Mouse (Mus musculus) CD4-positive, CD25-positive, alpha-beta regulatory T cell, adult 4 months (primary cell): ENCODE results near the gene Wwc2. TPM values are rescaled to one million over a fixed set of nuclear protein-coding genes. Genes with fewer than 3 reads are reported as not detected.

Experiments
- ATAC-seq: one replicate; pipeline ENCODE4 v1.8.0; 2017
- polyA plus RNA-seq, 2 experiments: library from polyadenylated mRNA; unstranded; fragments of 100-300 nt; shearing (Covaris generic); gene quantifications; one replicate each; pipeline ENCODE4 v1.2.1; 2017

The Wwc2 gene
- polyA plus RNA-seq, 2 experiments from 2014 or later = 0.24 to 0.31 TPM

- ATAC-seq = no peak
These were observed 54.3 kb downstream of the Wwc2 start for GRCm38 (mm10) chr8:47936386-47936785.

- ATAC-seq = no peak
These were observed 55.3 kb downstream of the Wwc2 start for GRCm38 (mm10) chr8:47935461-47935860.

- no peak for ATAC-seq
These were observed 57.6 kb downstream of the Wwc2 start for GRCm38 (mm10) chr8:47933087-47933486.

- ATAC-seq = no peak
These were observed 58.5 kb downstream of the Wwc2 start for GRCm38 (mm10) chr8:47932028-47932790.

GRCm38 (mm10) chr8:47931371-47931770 is 59.4 kb downstream of the Wwc2 start:
- ATAC-seq = no peak

- ATAC-seq = no peak
These were observed 61.1 kb downstream of the Wwc2 start for GRCm38 (mm10) chr8:47929615-47930014.

- ATAC-seq = no peak
These were observed 62.0 kb downstream of the Wwc2 start for GRCm38 (mm10) chr8:47928604-47929185.

- ATAC-seq = no peak
These were observed 65.8 kb downstream of the Wwc2 start for GRCm38 (mm10) chr8:47924921-47925320.

GRCm38 (mm10) chr8:47922816-47923215 is 67.9 kb downstream of the Wwc2 start:
- no peak for ATAC-seq

GRCm38 (mm10) chr8:47922011-47922410 is 68.7 kb downstream of the Wwc2 start:
- no peak for ATAC-seq

- ATAC-seq = no peak
These were observed 70.1 kb downstream of the Wwc2 start for GRCm38 (mm10) chr8:47920575-47921144.

- ATAC-seq = no peak
These were observed 73.4 kb downstream of the Wwc2 start for GRCm38 (mm10) chr8:47917060-47918035.

- ATAC-seq = no peak
These were observed 75.2 kb downstream of the Wwc2 start for GRCm38 (mm10) chr8:47915521-47915920.

GRCm38 (mm10) chr8:47914946-47915345 is 75.8 kb downstream of the Wwc2 start:
- no peak for ATAC-seq

- ATAC-seq = no peak
These were observed 76.6 kb downstream of the Wwc2 start for GRCm38 (mm10) chr8:47914161-47914560.

- no peak for ATAC-seq
These were observed 77.1 kb downstream of the Wwc2 start for GRCm38 (mm10) chr8:47913621-47914020.

- no peak for ATAC-seq
These were observed 81.0 kb downstream of the Wwc2 start for GRCm38 (mm10) chr8:47909681-47910080.

GRCm38 (mm10) chr8:47907056-47907455 is 83.7 kb downstream of the Wwc2 start:
- no peak for ATAC-seq

GRCm38 (mm10) chr8:47906142-47906541 is 84.6 kb downstream of the Wwc2 start:
- no peak for ATAC-seq

- no peak for ATAC-seq
These were observed 85.5 kb downstream of the Wwc2 start for GRCm38 (mm10) chr8:47905256-47905655.

GRCm38 (mm10) chr8:47904004-47904403 is 86.7 kb downstream of the Wwc2 start:
- no peak for ATAC-seq

- no peak for ATAC-seq
These were observed 88.0 kb downstream of the Wwc2 start for GRCm38 (mm10) chr8:47902704-47903103.

GRCm38 (mm10) chr8:47900361-47900760 is 90.4 kb downstream of the Wwc2 start:
- no peak for ATAC-seq
